Mouse (Mus musculus) hindbrain, embryonic 10.5 days (tissue): ENCODE measurements around the gene Gpam. TPM values are rescaled to one million over a fixed set of nuclear protein-coding genes. Genes with fewer than 3 reads are reported as not detected.

Experiments used
- DNase-seq: peaks from one replicate; pipeline ENCODE4 v3.0.0-alpha.2; 2017; ENCODE audit warnings: low spot score
- H3K27ac ChIP-seq: fragments of 300-500 bp; sonication (generic); 2 replicates; pipeline ENCODE4 v1.5.1; 2016; ENCODE audit warnings: mild to moderate bottlenecking, moderate library complexity
- H3K27me3 ChIP-seq: fragments of 300-500 bp; sonication (generic); 2 replicates; pipeline ENCODE4 v1.6.1; 2016; ENCODE audit warnings: mild to moderate bottlenecking; ENCODE audit not compliant: poor library complexity, insufficient read depth, severe bottlenecking
- H3K36me3 ChIP-seq: fragments of 300-500 bp; sonication (generic); 2 replicates; pipeline ENCODE4 v1.6.1; 2016; ENCODE audit warnings: mild to moderate bottlenecking, moderate library complexity
- H3K4me1 ChIP-seq: fragments of 300-500 bp; sonication (generic); replicated peaks from 2 replicates; pipeline ENCODE4 v1.6.1; 2016; ENCODE audit warnings: mild to moderate bottlenecking
- H3K4me3 ChIP-seq: fragments of 300-500 bp; sonication (generic); 2 replicates; pipeline ENCODE4 v1.5.1; 2016; ENCODE audit warnings: mild to moderate bottlenecking, moderate library complexity
- H3K9me3 ChIP-seq: fragments of 300-500 bp; sonication (generic); 2 replicates; pipeline ENCODE4 v1.6.1; 2016; ENCODE audit warnings: mild to moderate bottlenecking, moderate library complexity
- WGBS: fragments of 180-500 bp; shearing (Covaris S2); methylation state at CpG from one replicate; pipeline ENCODE4 v1.1.7; 2016; 5-methylcytosine and 5-hydroxymethylcytosine counted together
- polyA plus RNA-seq: library from polyadenylated mRNA; unstranded; fragments of >200 nt; fragmentation: Nextera tagmentation; extraction: Ambion mirVana; gene quantifications from 2 replicates; pipeline ENCODE4 v1.2.1, GENCODE M21; 2016

Gene Gpam
- polyA plus RNA-seq, 1 experiment from 2014 or later = 20.5 TPM

GRCm38 (mm10) chr19:55061951-55062350 is 65.1 kb downstream of the Gpam start:
- 31% methylated on average over 5 of the region's 5 CpGs for WGBS
- H3K27ac ChIP-seq = no peak overlapping the region
- DNase-seq = peak; percentile 62
- peaks cover 12% of the 10 kb centered on the region for H3K36me3 ChIP-seq
- peaks cover 12% of the 10 kb centered on the region for H3K4me1 ChIP-seq
- no peak overlapping the region for H3K4me3 ChIP-seq
- 0 out of 2 replicates have a peak, but pooled peaks cover 6% of the 10 kb centered on the region for H3K9me3 ChIP-seq
- H3K27me3 ChIP-seq = no peaks in the 10 kb centered on the region; the same call in 1 of the 2 replicates

GRCm38 (mm10) chr19:55061447-55061901 is 65.6 kb downstream of the Gpam start:
- Histone ChIP-seq H3K4me3 (peak overlapping the region; percentile 49), H3K9me3 (0 out of 2 replicates have a peak, but pooled peaks cover 6% of the 10 kb centered on the region), H3K36me3 (peaks cover 7% of the 10 kb centered on the region), H3K4me1 (peaks cover 12% of the 10 kb centered on the region), H3K27ac (peak overlapping the region; percentile 66; the same call in 1 of the 2 replicates), H3K27me3 (no peaks in the 10 kb centered on the region; the same call in 1 of the 2 replicates)
- DNase-seq = peak; percentile 42
- 8% methylated on average over 14 of the region's 14 CpGs for whole genome bisulfite sequencing

GRCm38 (mm10) chr19:55060964-55061363 is 66.1 kb downstream of the Gpam start:
- Histone ChIP-seq H3K4me1 (peaks cover 12% of the 10 kb centered on the region), H3K4me3 (peak overlapping the region; percentile 49), H3K9me3 (0 out of 2 replicates have a peak, but pooled peaks cover 6% of the 10 kb centered on the region), H3K36me3 (peaks cover 3% of the 10 kb centered on the region), H3K27me3 (no peaks in the 10 kb centered on the region; the same call in 1 of the 2 replicates), H3K27ac (no peak overlapping the region)
- peak; percentile 79 for DNase-seq
- 6% methylated on average over 7 of the region's 7 CpGs for WGBS

- no peak overlapping the region for H3K4me3 ChIP-seq
- DNase-seq = no peak
- peaks cover 7% of the 10 kb centered on the region for H3K4me1 ChIP-seq
- H3K36me3 ChIP-seq = no peaks in the 10 kb centered on the region
- H3K27ac ChIP-seq = no peak overlapping the region
- no peaks in the 10 kb centered on the region; the same call in 1 of the 2 replicates for H3K27me3 ChIP-seq
- 87% methylated on average over 5 of the region's 5 CpGs for WGBS
- H3K9me3 ChIP-seq = 0 out of 2 replicates have a peak, but pooled peaks cover 6% of the 10 kb centered on the region
These were observed 69.6 kb downstream of the Gpam start for GRCm38 (mm10) chr19:55057483-55057882.

GRCm38 (mm10) chr19:55055634-55056269 is 71.3 kb downstream of the Gpam start:
- no peak overlapping the region for H3K4me3 ChIP-seq
- no peaks in the 10 kb centered on the region for H3K4me1 ChIP-seq
- H3K36me3 ChIP-seq = no peaks in the 10 kb centered on the region
- 0 out of 2 replicates have a peak, but pooled peaks cover 6% of the 10 kb centered on the region for H3K9me3 ChIP-seq
- no peak for DNase-seq
- no peaks in the 10 kb centered on the region; the same call in 1 of the 2 replicates for H3K27me3 ChIP-seq
- WGBS = 94% methylated on average over 10 of the region's 10 CpGs
- H3K27ac ChIP-seq = no peak overlapping the region

- Histone ChIP-seq H3K27me3 (no peaks in the 10 kb centered on the region), H3K4me3 (no peak overlapping the region), H3K27ac (no peak overlapping the region), H3K9me3 (no peaks in the 10 kb centered on the region), H3K36me3 (no peaks in the 10 kb centered on the region), H3K4me1 (no peaks in the 10 kb centered on the region)
- no peak for DNase-seq
- 77% methylated on average over 4 of the region's 4 CpGs for WGBS
These were observed 73.9 kb downstream of the Gpam start for GRCm38 (mm10) chr19:55053163-55053562.

- H3K9me3 ChIP-seq = no peaks in the 10 kb centered on the region
- 86% methylated on average over 7 of the region's 7 CpGs for WGBS
- H3K36me3 ChIP-seq = no peaks in the 10 kb centered on the region
- no peak for DNase-seq
- no peaks in the 10 kb centered on the region for H3K4me1 ChIP-seq
- H3K4me3 ChIP-seq = no peak overlapping the region
- H3K27me3 ChIP-seq = no peaks in the 10 kb centered on the region
- H3K27ac ChIP-seq = no peak overlapping the region
These were observed 89.6 kb downstream of the Gpam start for GRCm38 (mm10) chr19:55037406-55037805.

- Histone ChIP-seq H3K27ac (no peak overlapping the region), H3K4me3 (no peak overlapping the region), H3K9me3 (no peaks in the 10 kb centered on the region), H3K27me3 (no peaks in the 10 kb centered on the region), H3K36me3 (no peaks in the 10 kb centered on the region), H3K4me1 (no peaks in the 10 kb centered on the region)
- 64% methylated on average over 1 of the region's 1 CpGs for WGBS
- DNase-seq = no peak
These were observed 108.2 kb downstream of the Gpam start for GRCm38 (mm10) chr19:55018872-55019271.

Other genes starting within 250 kb of the Gpam start
- gene Tectb, start 53.5 kb upstream of the Gpam start, polyA plus RNA-seq = not detected in 2 replicates
- not detected in 2 replicates for gene Gucy2g, start 114.0 kb upstream of the Gpam start, polyA plus RNA-seq
- 20.5 and 24.0 TPM in 2 replicates for gene Acsl5, start 124.7 kb upstream of the Gpam start, polyA plus RNA-seq
- 106 and 123 TPM in 2 replicates for gene Zdhhc6, start 188.8 kb upstream of the Gpam start, polyA plus RNA-seq
- 29.1 and 32.1 TPM in 2 replicates for gene Vti1a, start 189.1 kb upstream of the Gpam start, polyA plus RNA-seq